Mouse (Mus musculus) heart, adult 2 months (tissue): Measurements from ENCODE around the gene Gm20479.

Source experiments
- CTCF ChIP-seq: fragments of 200-600 bp; IDR thresholded peaks from 2 replicates; pipeline ENCODE4 v1.8.1; 2022; ENCODE audit warnings: antibody characterized with exemption, mild to moderate bottlenecking, moderate library complexity
- POLR2A ChIP-seq: fragments of 200-500 bp; IDR thresholded peaks from 2 replicates; pipeline ENCODE4 v1.6.1; 2011; ENCODE audit warnings: mild to moderate bottlenecking, low read depth, low read length, control low read depth; ENCODE audit not compliant: insufficient read depth

DNA sequence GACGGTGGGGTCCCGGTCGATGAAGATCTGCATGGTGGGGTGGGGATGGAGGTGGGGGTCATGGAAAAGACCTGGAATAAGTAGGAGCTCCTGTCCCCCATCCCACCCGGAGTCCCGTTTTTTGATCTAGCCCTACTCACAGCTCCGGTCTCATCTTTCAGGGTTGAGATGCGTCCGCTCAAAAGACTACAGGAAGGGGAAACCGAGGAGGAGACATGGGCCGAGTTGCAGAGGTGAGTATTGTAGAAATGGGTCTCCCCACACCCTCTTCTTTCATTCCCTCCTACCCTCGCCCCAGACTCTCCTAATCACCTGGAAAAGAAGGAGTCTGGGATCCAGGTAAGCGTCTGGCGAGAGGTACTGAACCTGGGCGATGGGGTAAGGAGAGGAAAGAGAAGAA is 2.0 kb downstream of the Gm20479 start:
- TF ChIP-seq CTCF (no peak), POLR2A (no peak)
